Mouse (Mus musculus) heart, adult 2 months (tissue): ENCODE data around the gene Uggt1.

ENCODE experiments used
- CTCF ChIP-seq: fragments of 200-600 bp; IDR thresholded peaks from 2 replicates; pipeline ENCODE4 v1.8.1; 2022; ENCODE audit warnings: antibody characterized with exemption, mild to moderate bottlenecking, moderate library complexity
- EP300 ChIP-seq: fragments of 200-500 bp; IDR thresholded peaks from 2 replicates; pipeline ENCODE4 v1.6.1; 2011; ENCODE audit warnings: low read depth, low read length, control low read depth; ENCODE audit not compliant: insufficient read depth
- POLR2A ChIP-seq: fragments of 200-500 bp; IDR thresholded peaks from 2 replicates; pipeline ENCODE4 v1.6.1; 2011; ENCODE audit warnings: mild to moderate bottlenecking, low read depth, low read length, control low read depth; ENCODE audit not compliant: insufficient read depth

GRCm38 (mm10) chr1:36246688-36247087 is 2.2 kb upstream of the Uggt1 start:
- TF ChIP-seq CTCF (no peak), POLR2A (no peak), EP300 (no peak)
